Mouse (Mus musculus): ENCODE measurements around the gene Ext2. TPM values are rescaled to one million over a fixed set of nuclear protein-coding genes. Genes with fewer than 3 reads are reported as not detected.

Gene Ext2
- total RNA-seq, 2 experiments from 2014 or later, result 50.6 to 57.4 TPM

DNA sequence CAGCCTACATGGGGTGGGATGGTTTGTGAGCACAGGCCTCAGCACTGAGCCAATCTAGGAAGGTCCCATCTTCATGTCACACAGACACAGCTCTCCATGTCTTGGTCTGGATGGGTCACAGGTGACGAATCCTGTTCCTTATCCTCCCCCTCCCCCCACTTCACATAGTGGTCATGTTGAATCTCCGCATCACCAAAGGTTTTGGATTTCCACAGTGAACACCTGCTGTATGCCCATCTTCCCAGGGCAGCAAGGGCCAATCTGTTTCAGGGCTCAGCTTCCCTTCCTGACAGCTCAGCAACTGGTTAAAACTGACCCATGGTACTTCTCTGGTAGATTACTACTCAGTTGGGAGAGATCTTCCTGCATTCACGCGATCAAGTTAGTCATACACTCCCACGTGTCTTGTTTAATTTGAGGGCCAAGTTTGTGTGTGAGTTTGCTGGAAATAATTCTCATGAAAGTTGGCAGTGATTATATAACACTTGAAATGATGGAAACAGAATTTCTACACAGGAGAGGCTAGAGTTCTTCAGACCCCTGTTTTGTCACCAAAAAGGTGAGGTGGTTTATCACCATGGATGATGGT lies 74.7 kb downstream of the Ext2 start:
- H3K4me3 ChIP-seq, result no peak overlapping the region
- no peak overlapping the region for H3K27ac ChIP-seq
- intact Hi-C loops (cut with DNase I), result no loop called here
- no peak for TF ChIP-seq CTCF (IDR thresholded peaks at IDR 0.05)
- no peak for DNase-seq (ENCODE audit: extremely low spot score in 1 of 2, low spot score in 2 of 2)

DNA sequence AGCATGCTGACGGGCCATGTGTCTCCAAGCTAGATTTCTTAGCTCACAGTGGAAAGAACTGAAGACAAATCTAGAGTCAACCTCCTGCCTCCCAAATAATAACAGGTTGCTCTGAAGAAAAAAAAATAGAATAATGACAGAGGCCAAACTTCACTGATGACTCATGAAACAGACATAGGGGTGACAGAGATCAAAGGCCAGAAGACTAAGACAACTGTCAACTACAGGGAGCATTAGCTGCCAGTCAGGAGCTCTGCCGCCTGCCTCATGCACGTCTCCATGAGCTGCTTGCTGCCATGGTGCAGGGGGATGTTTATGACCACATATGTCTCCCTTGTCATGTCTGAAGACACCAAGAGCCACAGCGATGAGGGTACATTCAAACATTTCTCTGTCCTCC lies 75.7 kb downstream of the Ext2 start:
- intact Hi-C loops (cut with DNase I), result no loop called here
- DNase-seq (ENCODE audit: extremely low spot score in 1 of 2, low spot score in 2 of 2), result no peak
- no peak overlapping the region for H3K4me3 ChIP-seq
- H3K27ac ChIP-seq, result no peak overlapping the region
- TF ChIP-seq CTCF (IDR thresholded peaks at IDR 0.05), result no peak

DNA sequence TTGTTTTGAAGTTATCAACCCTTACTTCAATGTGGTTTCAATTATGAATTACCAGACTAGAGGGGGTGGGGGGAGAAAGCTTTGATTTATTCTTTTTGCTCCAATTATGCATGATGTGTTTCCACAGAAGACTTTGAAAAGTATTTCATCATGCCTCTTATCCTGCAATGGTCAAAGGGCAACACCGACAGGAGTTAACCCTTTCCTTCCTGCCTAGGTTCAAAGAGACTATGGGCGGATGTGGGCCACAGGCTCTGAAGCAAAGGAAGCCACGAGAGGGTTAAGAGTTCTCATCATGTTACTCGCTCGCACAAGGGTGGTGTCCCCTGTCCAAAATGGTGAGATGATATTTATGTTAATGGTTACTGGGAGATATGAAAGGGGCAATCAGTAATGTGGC lies 76.2 kb downstream of the Ext2 start:
- intact Hi-C loops (cut with DNase I), result no loop called here
- no peak for TF ChIP-seq CTCF (IDR thresholded peaks at IDR 0.05)
- H3K4me3 ChIP-seq, result no peak overlapping the region
- DNase-seq (ENCODE audit: extremely low spot score in 1 of 2, low spot score in 2 of 2), result no peak
- no peak overlapping the region for H3K27ac ChIP-seq

DNA sequence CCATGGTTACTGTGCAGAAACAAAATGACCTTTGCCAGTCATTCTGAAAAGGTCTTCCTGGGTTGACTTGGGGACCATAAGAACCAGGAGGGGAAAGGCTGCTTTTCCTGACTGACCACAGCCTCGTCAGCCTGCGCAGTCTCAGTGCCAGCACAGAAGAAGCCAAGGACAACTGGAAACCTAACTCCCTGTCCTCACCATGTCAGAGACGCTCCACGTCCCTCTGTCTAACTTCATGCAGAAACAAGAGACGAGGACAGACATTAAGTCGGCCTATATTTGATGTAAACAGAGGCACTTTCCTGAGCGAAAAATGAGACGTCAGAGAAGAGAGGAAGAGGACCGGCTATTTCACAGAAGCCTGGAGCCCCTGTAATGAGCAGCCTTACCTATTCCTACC lies 76.6 kb downstream of the Ext2 start:
- intact Hi-C loops (cut with DNase I), result no loop called here
- DNase-seq (ENCODE audit: extremely low spot score in 1 of 2, low spot score in 2 of 2), result no peak
- TF ChIP-seq CTCF (IDR thresholded peaks at IDR 0.05), result no peak
- no peak overlapping the region for H3K4me3 ChIP-seq
- no peak overlapping the region for H3K27ac ChIP-seq

DNA sequence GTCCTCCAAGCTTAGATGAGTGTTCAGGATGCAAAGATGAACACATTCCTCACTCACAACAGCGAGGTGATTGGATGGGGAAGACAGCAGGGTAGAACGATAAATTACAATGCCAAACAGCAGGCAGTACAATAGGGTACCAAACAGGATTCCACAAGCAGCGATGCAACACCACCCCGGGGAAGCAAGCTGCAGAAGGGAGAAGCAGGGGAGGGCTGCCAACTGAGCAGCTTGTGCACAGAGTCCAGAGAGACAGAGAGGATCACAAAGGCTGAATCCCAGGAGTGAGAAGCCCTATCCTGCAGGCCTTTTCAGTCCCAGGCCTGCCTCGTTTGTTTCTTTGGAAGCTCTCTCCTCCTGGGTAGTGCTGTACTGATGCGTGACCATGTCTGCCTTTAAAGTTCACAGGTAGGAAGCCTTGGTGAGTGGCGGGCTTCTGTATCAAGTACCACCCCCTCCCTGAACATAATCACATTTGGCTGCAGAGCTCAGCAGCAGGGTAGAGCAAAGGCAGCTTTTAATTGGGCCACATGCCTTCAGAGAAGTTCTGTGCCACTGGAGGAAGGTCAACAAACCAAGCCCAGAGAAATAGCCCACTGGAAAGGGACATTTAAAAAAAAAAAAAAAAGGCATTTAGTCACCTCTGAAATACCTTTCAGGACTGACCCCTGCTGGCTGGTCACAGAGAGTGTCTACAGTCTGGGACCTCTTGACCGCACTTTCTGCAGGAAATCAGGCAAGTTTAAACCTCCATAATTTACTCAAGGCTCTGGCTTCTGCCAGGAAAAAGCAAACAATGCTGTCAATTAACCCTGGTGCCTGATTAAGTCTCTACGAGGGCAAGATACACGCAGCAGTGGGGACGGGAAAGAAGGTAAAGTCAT lies 77.8 kb downstream of the Ext2 start:
- H3K27ac ChIP-seq, result peak overlapping the region; percentile 12
- DNase-seq (ENCODE audit: extremely low spot score in 1 of 2, low spot score in 2 of 2), result no peak
- H3K4me3 ChIP-seq, result no peak overlapping the region
- intact Hi-C loops (cut with DNase I), result no loop called here
- no peak; the same call in 1 of the 2 replicates for TF ChIP-seq CTCF (IDR thresholded peaks at IDR 0.05)

GRCm38 (mm10) chr2:93741700-93742099 lies 80.7 kb downstream of the Ext2 start:
- DNase-seq (ENCODE audit: extremely low spot score in 1 of 2, low spot score in 2 of 2), result no peak
- TF ChIP-seq CTCF (IDR thresholded peaks at IDR 0.05), result no peak
- intact Hi-C loops (cut with DNase I), result no loop called here
- Histone ChIP-seq H3K4me3 (no peak overlapping the region), H3K27ac (no peak overlapping the region)

GRCm38 (mm10) chr2:93739044-93739569 lies 83.3 kb downstream of the Ext2 start:
- no peak overlapping the region for H3K4me3 ChIP-seq
- no peak for DNase-seq (ENCODE audit: extremely low spot score in 1 of 2, low spot score in 2 of 2)
- intact Hi-C loops (cut with DNase I), result no loop called here
- no peak overlapping the region for H3K27ac ChIP-seq
- no peak for TF ChIP-seq CTCF (IDR thresholded peaks at IDR 0.05)

GRCm38 (mm10) chr2:93737146-93737545 lies 85.2 kb downstream of the Ext2 start:
- Histone ChIP-seq H3K4me3 (no peak overlapping the region), H3K27ac (no peak overlapping the region)
- no peak for TF ChIP-seq CTCF (IDR thresholded peaks at IDR 0.05)
- intact Hi-C loops (cut with DNase I), result no loop called here
- no peak for DNase-seq (ENCODE audit: extremely low spot score in 1 of 2, low spot score in 2 of 2)

DNA sequence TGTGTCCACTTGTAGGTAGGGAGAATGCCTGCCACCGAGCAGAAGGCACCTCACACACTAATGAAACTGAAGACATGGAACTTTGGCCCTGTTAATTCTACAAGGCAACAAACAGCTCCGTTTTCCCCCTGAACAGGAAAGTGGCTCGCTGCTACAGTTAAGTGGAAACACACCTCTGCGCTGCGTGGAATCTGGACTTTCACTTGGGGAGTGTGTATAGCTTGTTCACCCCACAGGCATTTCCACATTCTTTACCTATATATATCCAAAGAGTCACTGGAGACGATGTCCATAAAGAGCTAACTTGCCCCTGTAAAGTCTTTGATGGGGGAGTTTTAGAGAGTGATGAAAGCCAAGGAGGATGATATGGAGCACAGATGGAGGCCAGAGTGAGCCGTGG lies 89.7 kb downstream of the Ext2 start:
- H3K4me3 ChIP-seq, result no peak overlapping the region
- H3K27ac ChIP-seq, result no peak overlapping the region
- intact Hi-C loops (cut with DNase I), result no loop called here
- no peak for DNase-seq (ENCODE audit: extremely low spot score in 1 of 2, low spot score in 2 of 2)
- no peak for TF ChIP-seq CTCF (IDR thresholded peaks at IDR 0.05)

- no peak for DNase-seq (ENCODE audit: extremely low spot score in 1 of 2, low spot score in 2 of 2)
- intact Hi-C loops (cut with DNase I), result no loop called here
- H3K4me3 ChIP-seq, result no peak overlapping the region
- no peak overlapping the region for H3K27ac ChIP-seq
- no peak for TF ChIP-seq CTCF (IDR thresholded peaks at IDR 0.05)
Observed at GRCm38 (mm10) chr2:93729585-93729984, 92.8 kb downstream of the Ext2 start.

DNA sequence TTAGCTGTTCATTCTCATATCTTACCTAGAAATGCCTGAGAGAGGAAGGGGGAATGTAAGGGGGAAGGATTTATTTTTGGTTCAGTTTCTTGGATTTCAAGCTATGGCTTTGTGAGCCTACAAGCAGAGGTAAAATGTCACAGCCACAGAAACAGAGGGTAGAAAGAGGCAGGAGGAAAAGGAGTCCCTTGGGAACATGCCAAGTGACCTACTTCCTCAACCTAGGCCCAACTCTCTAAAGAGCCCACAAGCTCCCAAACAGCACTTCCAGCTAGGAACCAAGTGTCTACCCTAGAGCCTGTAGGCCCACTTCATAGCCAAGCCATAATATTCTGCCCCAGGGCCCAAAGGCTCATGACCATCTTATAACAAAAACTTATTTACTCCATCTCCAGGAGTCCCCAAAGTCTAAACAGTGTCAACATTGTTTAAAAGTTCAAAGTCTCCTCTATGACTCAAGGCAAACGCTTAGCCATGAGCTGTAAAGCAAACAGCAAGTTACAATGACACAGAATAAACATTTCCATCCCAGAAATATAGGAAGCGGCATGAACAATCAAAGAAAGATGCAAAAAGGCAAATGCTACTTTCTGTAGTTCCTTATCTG lies 99.1 kb downstream of the Ext2 start:
- TF ChIP-seq CTCF (IDR thresholded peaks at IDR 0.05), result no peak
- intact Hi-C loops (cut with DNase I), result no loop called here
- H3K4me3 ChIP-seq, result no peak overlapping the region
- no peak overlapping the region for H3K27ac ChIP-seq
- DNase-seq (ENCODE audit: extremely low spot score in 1 of 2, low spot score in 2 of 2), result no peak

GRCm38 (mm10) chr2:93720956-93721355 lies 101.4 kb downstream of the Ext2 start:
- Histone ChIP-seq H3K4me3 (no peak overlapping the region), H3K27ac (no peak overlapping the region)
- no peak for TF ChIP-seq CTCF (IDR thresholded peaks at IDR 0.05)
- DNase-seq (ENCODE audit: extremely low spot score in 1 of 2, low spot score in 2 of 2), result no peak
- intact Hi-C loops (cut with DNase I), result no loop called here

Measured in left cerebral cortex, adult 2 months (tissue).